Mouse (Mus musculus) cerebellum, adult 11 months (tissue): ENCODE data around the gene Pitpnm3.
A peak's percentile ranks its signal among the peaks of the same experiment; 100 is the strongest.
"Not testable (repeated sequence)": the region's sequence is repeated elsewhere in the genome, so short reads cannot be mapped to it uniquely, and the experiment has no call there.

Source experiments
- DNase-seq: peaks from one replicate; pipeline ENCODE4 v3.0.0; 2022

The Pitpnm3 gene

GRCm38 (mm10) chr11:72135383-72136158 lies at the start of gene Pitpnm3:
TSS of gene Pitpnm3 (minus strand) at chr11:72135778.
- peak; percentile 78 for DNase-seq

- DNase-seq, result no peak
Measured at GRCm38 (mm10) chr11:72184252-72184651, 48.7 kb upstream of the Pitpnm3 start.

GRCm38 (mm10) chr11:72181136-72181535 lies 45.6 kb upstream of the Pitpnm3 start:
- DNase-seq, result no peak

- DNase-seq, result no peak
Measured at GRCm38 (mm10) chr11:72180556-72180955, 45.0 kb upstream of the Pitpnm3 start.

GRCm38 (mm10) chr11:72176553-72176952 lies 41.0 kb upstream of the Pitpnm3 start:
- DNase-seq, result no peak

- DNase-seq, result no peak
Measured at GRCm38 (mm10) chr11:72175966-72176365, 40.4 kb upstream of the Pitpnm3 start.

- no peak for DNase-seq
Measured at GRCm38 (mm10) chr11:72174721-72175120, 39.1 kb upstream of the Pitpnm3 start.

GRCm38 (mm10) chr11:72173506-72173905 lies 37.9 kb upstream of the Pitpnm3 start:
- DNase-seq, result no peak

- DNase-seq, result not testable (repeated sequence)
Measured at GRCm38 (mm10) chr11:72171906-72172305, 36.3 kb upstream of the Pitpnm3 start.

- no peak for DNase-seq
Measured at GRCm38 (mm10) chr11:72169871-72170270, 34.3 kb upstream of the Pitpnm3 start.

GRCm38 (mm10) chr11:72163198-72163597 lies 27.6 kb upstream of the Pitpnm3 start:
- DNase-seq, result no peak

GRCm38 (mm10) chr11:72156624-72157023 lies 21.0 kb upstream of the Pitpnm3 start:
- no peak for DNase-seq

GRCm38 (mm10) chr11:72155981-72156428 lies 20.4 kb upstream of the Pitpnm3 start:
- DNase-seq, result no peak

- DNase-seq, result no peak
Measured at GRCm38 (mm10) chr11:72155186-72155980, 19.8 kb upstream of the Pitpnm3 start.

GRCm38 (mm10) chr11:72153122-72153862 lies 17.7 kb upstream of the Pitpnm3 start:
- DNase-seq, result no peak

- DNase-seq, result no peak
Measured at GRCm38 (mm10) chr11:72151120-72151519, 15.5 kb upstream of the Pitpnm3 start.

GRCm38 (mm10) chr11:72147910-72148309 lies 12.3 kb upstream of the Pitpnm3 start:
- DNase-seq, result no peak

- no peak for DNase-seq
Measured at GRCm38 (mm10) chr11:72145877-72146248, 10.3 kb upstream of the Pitpnm3 start.

- DNase-seq, result peak; percentile 74
Measured at GRCm38 (mm10) chr11:72145182-72145876, 9.8 kb upstream of the Pitpnm3 start.

- DNase-seq, result no peak
Measured at GRCm38 (mm10) chr11:72142889-72143288, 7.3 kb upstream of the Pitpnm3 start.

GRCm38 (mm10) chr11:72140198-72140597 lies 4.6 kb upstream of the Pitpnm3 start:
- no peak for DNase-seq

- DNase-seq, result no peak
Measured at GRCm38 (mm10) chr11:72136231-72136982, 829 bp upstream of the Pitpnm3 start.
